Mouse (Mus musculus) heart, embryonic 14.5 days (tissue): ENCODE results near the gene Ms4a5. TPM values are rescaled to one million over a fixed set of nuclear protein-coding genes. Genes with fewer than 3 reads are reported as not detected.
"Not testable (repeated sequence)": the region's sequence is repeated elsewhere in the genome, so short reads cannot be mapped to it uniquely, and the experiment has no call there.

ENCODE experiments used
- ATAC-seq: fragments of 200-750 bp; cut with Nextera tagmentation; 2 replicates; pipeline ENCODE4 v1.8.0; 2017; ENCODE audit warnings: low read depth, moderate TSS enrichment; ENCODE audit not compliant: insufficient number of reproducible peaks, insufficient read depth, low FRiP score
- H3K27ac ChIP-seq, 2 experiments: fragments of 200-500 bp in 1 of 2; fragments of 300-500 bp in 1 of 2; sonication (generic) in 1 of 2; replicated peaks in 1 of 2; 2 replicates each; pipeline ENCODE4 v1.5.1; 2012 to 2014; ENCODE audit warnings: low read depth in 2 of 2, low read length in 2 of 2, control low read depth in 1 of 2, mild to moderate bottlenecking in 1 of 2, mixed read lengths in 1 of 2; ENCODE audit not compliant: control insufficient read depth in 1 of 2, insufficient read depth in 1 of 2
- H3K27me3 ChIP-seq: fragments of 300-500 bp; sonication (generic); 2 replicates; pipeline ENCODE4 v1.6.1; 2014; ENCODE audit warnings: mild to moderate bottlenecking, low read length, control low read depth; ENCODE audit not compliant: control insufficient read depth, insufficient read depth
- H3K36me3 ChIP-seq: fragments of 300-500 bp; sonication (generic); 2 replicates; pipeline ENCODE4 v1.6.1; 2014; ENCODE audit warnings: mild to moderate bottlenecking, control low read depth, low read length, mixed read lengths; ENCODE audit not compliant: control insufficient read depth, insufficient read depth
- H3K4me1 ChIP-seq, 2 experiments: fragments of 200-500 bp in 1 of 2; fragments of 300-500 bp in 1 of 2; sonication (generic) in 1 of 2; 2 replicates each; pipeline ENCODE4 v1.6.1; 2012 to 2014; ENCODE audit warnings: low read length in 2 of 2, control low read depth in 1 of 2, mixed read lengths in 1 of 2; ENCODE audit not compliant: control insufficient read depth in 2 of 2, insufficient read depth in 2 of 2
- H3K4me2 ChIP-seq: fragments of 300-500 bp; sonication (generic); 2 replicates; pipeline ENCODE4 v1.6.1; 2014; ENCODE audit warnings: mild to moderate bottlenecking, low read length
- H3K4me3 ChIP-seq, 2 experiments: fragments of 200-500 bp in 1 of 2; fragments of 300-500 bp in 1 of 2; sonication (generic) in 1 of 2; 2 replicates each; pipeline ENCODE4 v1.5.1; 2012 to 2014; ENCODE audit warnings: low read length in 2 of 2, mild to moderate bottlenecking in 2 of 2, control low read depth in 1 of 2, low read depth in 1 of 2, moderate library complexity in 1 of 2; ENCODE audit not compliant: control insufficient read depth in 1 of 2, insufficient read depth in 1 of 2
- H3K9ac ChIP-seq: fragments of 300-500 bp; sonication (generic); 2 replicates; pipeline ENCODE4 v1.6.1; 2014; ENCODE audit warnings: mild to moderate bottlenecking, low read length
- H3K9me3 ChIP-seq: fragments of 300-500 bp; sonication (generic); 2 replicates; pipeline ENCODE4 v1.6.1; 2016; ENCODE audit warnings: low read length, control low read depth; ENCODE audit not compliant: control insufficient read depth
- WGBS: fragments of 180-500 bp; shearing (Covaris S2); extraction: QIAGEN DNeasy Blood & Tissue Kit; methylation state at CpG from one replicate; pipeline ENCODE4 v1.1.7; 2014; 5-methylcytosine and 5-hydroxymethylcytosine counted together
- polyA plus RNA-seq: library from polyadenylated mRNA; unstranded; fragments of >200 nt; fragmentation: Nextera tagmentation; extraction: Ambion mirVana; gene quantifications from 2 replicates; pipeline ENCODE4 v1.2.1, GENCODE M21; 2014

The Ms4a5 gene
- polyA plus RNA-seq, 1 experiment from 2014 or later, result not detected

GRCm38 (mm10) chr19:11262932-11263331 lies 20.7 kb downstream of the Ms4a5 start:
- H3K4me1 ChIP-seq, H3K4me2 ChIP-seq, H3K36me3 ChIP-seq, H3K4me3 ChIP-seq, ATAC-seq, H3K27me3 ChIP-seq, H3K9ac ChIP-seq, H3K9me3 ChIP-seq, H3K27ac ChIP-seq: not testable (repeated sequence)
- WGBS, result 55% methylated on average over 4 of the region's 4 CpGs

- no peak overlapping the region for H3K9ac ChIP-seq
- no peak overlapping the region for H3K27ac ChIP-seq
- 89% methylated on average over 2 of the region's 2 CpGs for WGBS
- H3K4me1 ChIP-seq, result no peaks in the 10 kb centered on the region
- no peak overlapping the region for H3K4me2 ChIP-seq
- ATAC-seq, result no peak
- no peaks in the 10 kb centered on the region for H3K27me3 ChIP-seq
- no peaks in the 10 kb centered on the region for H3K36me3 ChIP-seq
- no peaks in the 10 kb centered on the region for H3K9me3 ChIP-seq
- H3K4me3 ChIP-seq, result no peak overlapping the region
These were observed 22.2 kb downstream of the Ms4a5 start for GRCm38 (mm10) chr19:11261522-11261921.

DNA sequence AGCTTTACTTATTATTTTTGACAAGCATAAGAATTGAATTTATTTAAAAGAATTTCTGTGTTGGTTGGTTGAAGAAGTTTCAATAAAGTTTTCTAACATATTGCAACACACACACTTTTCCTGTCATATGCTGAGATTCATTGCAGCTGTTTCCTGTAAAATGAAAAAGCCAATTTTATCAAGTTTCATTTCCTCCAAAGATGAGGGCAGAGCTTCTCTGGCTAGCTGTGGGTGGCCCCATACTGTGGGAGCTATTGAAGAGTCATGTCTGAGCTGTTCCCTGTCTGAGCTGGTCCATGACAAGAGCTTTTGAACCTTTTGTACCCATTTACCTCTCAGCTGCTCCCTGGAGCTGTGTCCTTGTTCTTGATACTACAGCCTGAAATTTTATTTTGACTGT lies 39.4 kb downstream of the Ms4a5 start:
- no peak overlapping the region for H3K4me2 ChIP-seq
- H3K27me3 ChIP-seq, result no peaks in the 10 kb centered on the region
- H3K4me3 ChIP-seq, result no peak overlapping the region
- no peak overlapping the region for H3K9ac ChIP-seq
- no peaks in the 10 kb centered on the region for H3K9me3 ChIP-seq
- ATAC-seq, result no peak
- no peaks in the 10 kb centered on the region for H3K4me1 ChIP-seq
- H3K27ac ChIP-seq, result no peak overlapping the region
- no peaks in the 10 kb centered on the region for H3K36me3 ChIP-seq

GRCm38 (mm10) chr19:11242560-11242959 lies 41.1 kb downstream of the Ms4a5 start:
- Histone ChIP-seq H3K4me1 (no peaks in the 10 kb centered on the region), H3K4me3 (no peak overlapping the region), H3K27me3 (no peaks in the 10 kb centered on the region), H3K9me3 (no peaks in the 10 kb centered on the region), H3K27ac (no peak overlapping the region), H3K4me2 (no peak overlapping the region), H3K9ac (no peak overlapping the region), H3K36me3 (no peaks in the 10 kb centered on the region)
- ATAC-seq, result no peak
- 68% methylated on average over 5 of the region's 5 CpGs for WGBS

DNA sequence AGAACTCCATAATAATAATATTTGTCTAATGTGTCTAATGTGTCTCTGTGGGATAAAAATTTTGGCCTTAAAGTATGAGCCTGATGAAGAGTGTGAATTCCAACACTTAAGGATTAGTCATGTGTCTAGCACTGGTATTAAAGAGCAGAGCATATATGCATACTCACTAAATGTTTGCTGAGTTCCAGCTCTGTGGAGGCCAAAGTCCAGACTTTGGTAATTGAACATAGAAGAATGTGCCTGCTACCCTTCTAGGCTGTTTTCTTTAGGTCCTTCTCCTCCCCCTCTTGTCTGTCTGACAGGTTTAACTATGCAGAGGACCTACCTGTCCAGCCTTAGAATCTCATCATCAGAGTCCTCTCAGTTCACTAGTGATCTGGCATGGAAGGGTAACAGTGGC lies 47.9 kb downstream of the Ms4a5 start:
- Histone ChIP-seq H3K4me2 (no peak overlapping the region), H3K4me1 (no peaks in the 10 kb centered on the region), H3K4me3 (no peak overlapping the region), H3K9ac (no peak overlapping the region), H3K27ac (no peak overlapping the region), H3K9me3 (no peaks in the 10 kb centered on the region), H3K27me3 (no peaks in the 10 kb centered on the region), H3K36me3 (no peaks in the 10 kb centered on the region)
- no peak for ATAC-seq

DNA sequence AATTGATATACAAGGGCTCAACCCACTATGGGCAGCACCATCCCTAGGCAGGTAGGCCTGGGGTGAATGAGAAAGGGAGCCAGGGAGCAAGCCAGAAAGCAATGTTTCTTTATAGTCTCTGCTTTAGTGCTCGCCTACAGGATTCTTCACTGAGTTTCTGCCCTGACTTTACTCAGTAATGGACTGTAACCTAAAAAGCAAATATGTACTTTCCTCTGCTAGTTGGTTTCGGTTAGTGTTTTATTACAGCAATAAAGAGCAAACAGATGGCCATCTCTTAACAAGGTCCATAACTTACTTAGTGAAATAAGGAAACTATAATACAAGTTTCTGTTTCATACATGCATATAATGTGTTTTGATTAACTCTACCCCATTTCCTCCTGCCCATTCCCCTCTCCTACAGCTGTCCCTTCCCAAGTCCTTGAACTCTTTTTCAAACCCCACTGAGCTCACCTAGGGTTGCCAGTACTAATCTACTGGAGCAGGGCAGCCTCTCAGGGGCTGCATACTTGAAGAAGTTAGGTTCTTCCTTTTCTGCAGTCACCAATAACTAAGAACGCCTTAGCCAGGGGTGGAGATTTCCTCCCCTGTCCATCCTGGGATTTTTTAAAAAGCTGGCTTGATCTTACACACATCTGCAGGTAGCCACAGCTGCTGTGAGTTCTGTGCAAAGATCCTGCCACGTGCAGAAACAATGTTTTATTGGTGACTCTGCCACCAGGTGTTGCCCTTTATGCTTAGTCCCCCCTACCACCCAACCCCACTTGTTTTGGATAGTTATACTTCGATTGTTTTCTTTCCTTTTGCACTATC lies 48.5 kb downstream of the Ms4a5 start:
- WGBS, result 66% methylated on average over 5 of the region's 5 CpGs
- H3K36me3 ChIP-seq, result no peaks in the 10 kb centered on the region
- no peak for ATAC-seq
- H3K9ac ChIP-seq, result no peak overlapping the region
- H3K27me3 ChIP-seq, result no peaks in the 10 kb centered on the region
- no peak overlapping the region for H3K27ac ChIP-seq
- no peak overlapping the region for H3K4me3 ChIP-seq
- no peaks in the 10 kb centered on the region for H3K4me1 ChIP-seq
- H3K4me2 ChIP-seq, result no peak overlapping the region
- no peaks in the 10 kb centered on the region for H3K9me3 ChIP-seq

DNA sequence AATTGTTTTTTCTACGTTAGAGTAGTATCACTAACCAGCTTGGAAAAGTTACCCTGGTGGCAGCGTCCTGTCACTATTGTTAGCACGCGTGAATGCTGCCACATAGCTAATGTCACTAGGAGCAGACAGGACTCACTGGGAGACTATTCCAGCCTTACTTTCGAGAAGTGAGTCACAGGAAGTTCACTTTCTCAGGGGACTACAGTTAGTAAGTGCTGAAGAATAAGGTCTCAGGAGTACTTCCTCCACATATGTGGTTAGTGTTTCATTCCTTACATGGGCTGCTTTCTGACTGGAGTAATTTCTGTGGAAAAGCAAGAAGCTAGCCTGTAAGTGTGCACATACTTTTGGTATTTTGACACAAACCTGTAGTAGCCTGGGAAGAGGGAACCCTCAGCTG lies 49.4 kb downstream of the Ms4a5 start:
- H3K9ac ChIP-seq, result no peak overlapping the region
- no peaks in the 10 kb centered on the region for H3K9me3 ChIP-seq
- ATAC-seq, result no peak
- no peaks in the 10 kb centered on the region for H3K27me3 ChIP-seq
- H3K36me3 ChIP-seq, result no peaks in the 10 kb centered on the region
- no peak overlapping the region for H3K4me3 ChIP-seq
- no peak overlapping the region for H3K27ac ChIP-seq
- 62% methylated on average over 5 of the region's 5 CpGs for WGBS
- H3K4me2 ChIP-seq, result no peak overlapping the region
- H3K4me1 ChIP-seq, result no peaks in the 10 kb centered on the region

- 60% methylated on average over 5 of the region's 5 CpGs for WGBS
- Histone ChIP-seq H3K4me3 (no peak within 1 kb of the TSS), H3K4me2 (no peak within 1 kb of the TSS), H3K36me3 (no peaks in the 10 kb centered on the region), H3K4me1 (no peaks in the 10 kb centered on the region), H3K9me3 (no peaks in the 10 kb centered on the region), H3K27ac (no peak within 1 kb of the TSS), H3K27me3 (no peaks in the 10 kb centered on the region), H3K9ac (no peak within 1 kb of the TSS)
- ATAC-seq, result no peak
These were observed 51.3 kb downstream of the Ms4a5 start, which contains the start of gene Ms4a12 for GRCm38 (mm10) chr19:11232348-11232747. Ms4a12 (minus strand) TSS chr19:11232448.
